Mouse (Mus musculus): ENCODE results near the gene Dexi.

DNA sequence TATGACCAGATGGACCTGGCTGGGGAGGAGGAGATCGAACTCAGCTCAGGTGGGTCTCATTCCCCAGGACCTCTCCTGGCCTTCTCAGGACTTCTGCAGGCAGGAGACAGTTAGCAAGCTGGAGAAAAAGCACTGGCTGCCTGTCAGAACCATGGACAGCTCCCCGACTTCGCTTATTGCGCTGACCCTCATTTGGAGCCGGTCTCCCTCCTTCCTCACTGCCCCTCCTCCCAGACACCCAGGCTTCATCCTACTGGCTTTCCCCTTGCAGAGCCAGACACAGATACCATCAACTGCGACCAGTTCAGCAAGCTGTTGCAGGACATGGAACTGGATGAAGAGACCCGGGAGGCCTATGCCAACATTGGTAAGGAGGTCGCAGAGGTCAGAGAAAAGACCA is 41.0 kb downstream of the Dexi start:
- TF ChIP-seq CTCF (IDR thresholded peaks at IDR 0.05; ENCODE audit: insufficient read depth, low read depth, low read length) (no peak), POLR2A (IDR thresholded peaks at IDR 0.05; ENCODE audit: insufficient read depth, low read depth, low read length) (no peak)

All from olfactory bulb, adult 2 months (tissue).